Mouse (Mus musculus) layer of hippocampus, postnatal 14 days (tissue): ENCODE measurements at regions not wholly inside any gene's neighbourhood (a gene's known extent, or its start where the extent isn't known, plus 50 kb on each side); places are given as distances from the start of the nearest gene placed in this dataset.
"Not testable (repeated sequence)": the region's sequence is repeated elsewhere in the genome, so short reads cannot be mapped to it uniquely, and the experiment has no call there.

Experiments used
- DNase-seq, 2 experiments: peaks; one replicate each; pipeline ENCODE4 v3.0.0; 2021 to 2022; ENCODE audit warnings: low spot score in 2 of 2, mixed read lengths in 1 of 2

- DNase-seq: no peak
Measured at GRCm38 (mm10) chr2:147989616-147990015, 57.2 kb downstream of the Foxa2 start.

GRCm38 (mm10) chr2:147988586-147988985 lies 58.2 kb downstream of the Foxa2 start:
- no peak for DNase-seq

- DNase-seq: no peak
Measured at GRCm38 (mm10) chr2:147985261-147985575, 61.6 kb downstream of the Foxa2 start.

- DNase-seq: peak; percentile 6 to 26
Measured at GRCm38 (mm10) chr2:147984547-147985260, 62.1 kb downstream of the Foxa2 start.

GRCm38 (mm10) chr2:147980929-147981479 lies 65.8 kb downstream of the Foxa2 start:
- DNase-seq: no peak

- no peak for DNase-seq
Measured at GRCm38 (mm10) chr2:147980408-147980807, 66.4 kb downstream of the Foxa2 start.

GRCm38 (mm10) chr2:147979660-147980364 lies 67.0 kb downstream of the Foxa2 start:
- DNase-seq: no peak

GRCm38 (mm10) chr2:147979001-147979400 lies 67.8 kb downstream of the Foxa2 start:
- DNase-seq: no peak

- DNase-seq: no peak
Measured at GRCm38 (mm10) chr2:147974776-147975175, 72.0 kb downstream of the Foxa2 start.

- no peak for DNase-seq
Measured at GRCm38 (mm10) chr2:147968671-147969070, 78.1 kb downstream of the Foxa2 start.

GRCm38 (mm10) chr2:147967829-147968529 lies 78.8 kb downstream of the Foxa2 start:
- no peak for DNase-seq

- not testable (repeated sequence) for DNase-seq
Measured at GRCm38 (mm10) chr2:147963284-147963683, 83.5 kb downstream of the Foxa2 start.

- DNase-seq: no peak
Measured at GRCm38 (mm10) chr2:147961633-147962032, 85.1 kb downstream of the Foxa2 start.

- DNase-seq: no peak
Measured at GRCm38 (mm10) chr2:147954183-147954582, 92.6 kb downstream of the Foxa2 start.

GRCm38 (mm10) chr2:147951233-147951632 lies 95.5 kb downstream of the Foxa2 start:
- no peak for DNase-seq

GRCm38 (mm10) chr2:147944171-147945040 lies 102.4 kb downstream of the Foxa2 start:
- DNase-seq: no peak

- no peak for DNase-seq
Measured at GRCm38 (mm10) chr2:147942591-147942990, 104.2 kb downstream of the Foxa2 start.

- no peak for DNase-seq
Measured at GRCm38 (mm10) chr2:147941319-147941718, 105.5 kb downstream of the Foxa2 start.

GRCm38 (mm10) chr2:147932494-147932893 lies 114.3 kb downstream of the Foxa2 start:
- DNase-seq: no peak

GRCm38 (mm10) chr2:147929031-147929711 lies 117.6 kb downstream of the Foxa2 start:
- no peak for DNase-seq
